Mouse (Mus musculus) liver, embryonic 16.5 days (tissue): Measurements from ENCODE around the gene Vps29. TPM values are rescaled to one million over a fixed set of nuclear protein-coding genes. Genes with fewer than 3 reads are reported as not detected.

ENCODE experiments used
- ATAC-seq: fragments of 200-750 bp; cut with Nextera tagmentation; 2 replicates; pipeline ENCODE4 v1.8.0; 2017; ENCODE audit warnings: low read depth, mild to moderate bottlenecking, moderate number of reproducible peaks, moderate library complexity
- H3K27ac ChIP-seq: fragments of 300-500 bp; sonication (generic); 2 replicates; pipeline ENCODE4 v1.5.1; 2014; ENCODE audit warnings: mild to moderate bottlenecking, low read length
- H3K27me3 ChIP-seq: fragments of 300-500 bp; sonication (generic); 2 replicates; pipeline ENCODE4 v1.6.1; 2014; ENCODE audit warnings: low read depth, low read length, mixed read lengths; ENCODE audit not compliant: control insufficient read depth, insufficient read depth
- H3K36me3 ChIP-seq: fragments of 300-500 bp; sonication (generic); 2 replicates; pipeline ENCODE4 v1.6.1; 2014; ENCODE audit warnings: mild to moderate bottlenecking; ENCODE audit not compliant: control insufficient read depth, insufficient read depth
- H3K4me1 ChIP-seq: fragments of 300-500 bp; sonication (generic); 2 replicates; pipeline ENCODE4 v1.6.1; 2014; ENCODE audit warnings: low read depth, low read length, mixed read lengths; ENCODE audit not compliant: control insufficient read depth
- H3K4me2 ChIP-seq: fragments of 300-500 bp; sonication (generic); 2 replicates; pipeline ENCODE4 v1.6.1; 2014; ENCODE audit warnings: low read depth, low read length, mixed read lengths
- H3K4me3 ChIP-seq: fragments of 300-500 bp; sonication (generic); 2 replicates; pipeline ENCODE4 v1.5.1; 2014; ENCODE audit warnings: low read depth, mild to moderate bottlenecking, low read length
- H3K9ac ChIP-seq: fragments of 300-500 bp; sonication (generic); 2 replicates; pipeline ENCODE4 v1.6.1; 2014; ENCODE audit warnings: low read depth, low read length
- H3K9me3 ChIP-seq: fragments of 300-500 bp; sonication (generic); replicated peaks from 2 replicates; pipeline ENCODE4 v1.6.1; 2016; ENCODE audit warnings: low read length; ENCODE audit not compliant: control insufficient read depth
- WGBS: fragments of 180-500 bp; shearing (Covaris S2); extraction: QIAGEN DNeasy Blood & Tissue Kit; methylation state at CpG from one replicate; pipeline ENCODE4 v1.1.7; 2014; ENCODE audit not compliant: insufficient replicate concordance; 5-methylcytosine and 5-hydroxymethylcytosine counted together
- polyA plus RNA-seq: library from polyadenylated mRNA; unstranded; fragments of >200 nt; fragmentation: Nextera tagmentation; extraction: Ambion mirVana; gene quantifications from 2 replicates; pipeline ENCODE4 v1.2.1, GENCODE M21; 2015

Vps29 gene
- polyA plus RNA-seq, 1 experiment from 2014 or later, result 95.1 TPM

DNA sequence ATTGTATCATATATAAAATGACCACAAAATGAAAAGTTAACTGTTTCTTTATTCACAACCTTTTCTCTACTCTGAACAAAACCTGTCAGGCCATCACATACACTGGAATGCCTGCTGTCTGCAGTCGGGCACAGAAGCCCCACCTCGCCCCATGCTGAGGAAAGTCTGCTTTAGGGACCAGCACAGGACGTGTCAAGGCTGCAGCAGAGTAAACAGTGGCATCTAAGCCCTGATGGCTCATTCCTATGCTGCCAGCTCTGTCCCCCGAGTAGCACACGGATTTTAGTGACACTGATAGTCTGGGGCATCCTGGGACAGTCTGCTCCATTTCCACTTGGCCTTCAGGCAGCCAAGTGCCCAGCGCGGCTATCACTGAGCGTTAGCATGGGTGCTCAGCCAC lies 28.7 kb upstream of the Vps29 start:
- 77% methylated on average over 8 of the region's 8 CpGs for WGBS
- Histone ChIP-seq H3K4me2 (no peak overlapping the region), H3K4me1 (no peaks in the 10 kb centered on the region), H3K36me3 (peaks cover 14% of the 10 kb centered on the region), H3K27ac (no peak overlapping the region), H3K9ac (no peak overlapping the region), H3K4me3 (no peak overlapping the region), H3K27me3 (no peaks in the 10 kb centered on the region), H3K9me3 (no peaks in the 10 kb centered on the region)
- ATAC-seq, result no peak

GRCm38 (mm10) chr5:122327283-122327682 lies 26.9 kb upstream of the Vps29 start:
- no peak for ATAC-seq
- H3K36me3 ChIP-seq, result peaks cover 9% of the 10 kb centered on the region
- H3K4me2 ChIP-seq, result no peak overlapping the region
- WGBS, result 72% methylated on average over 3 of the region's 3 CpGs
- no peaks in the 10 kb centered on the region for H3K4me1 ChIP-seq
- no peaks in the 10 kb centered on the region for H3K27me3 ChIP-seq
- no peak overlapping the region for H3K9ac ChIP-seq
- H3K4me3 ChIP-seq, result no peak overlapping the region
- H3K27ac ChIP-seq, result no peak overlapping the region
- no peaks in the 10 kb centered on the region for H3K9me3 ChIP-seq

DNA sequence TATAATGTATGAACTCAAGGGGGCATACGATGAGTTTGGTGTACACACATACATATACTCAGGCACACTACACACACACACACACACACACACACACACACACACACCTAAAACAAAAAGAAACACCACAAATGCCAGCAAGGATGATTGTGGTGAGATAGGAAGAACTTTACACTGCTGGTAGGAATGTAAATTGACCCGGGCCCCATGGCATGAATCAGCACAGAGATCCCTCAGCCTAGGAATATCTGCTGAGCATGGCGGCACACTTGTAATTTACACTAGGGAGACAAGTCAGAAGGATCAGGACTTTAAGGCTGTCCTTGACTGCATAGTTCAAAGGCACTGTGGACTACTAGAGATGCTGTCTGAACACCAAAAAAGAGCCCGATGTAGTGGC lies 23.9 kb upstream of the Vps29 start:
- ATAC-seq, result no peak
- no peaks in the 10 kb centered on the region for H3K27me3 ChIP-seq

GRCm38 (mm10) chr5:122334682-122335081 lies 19.5 kb upstream of the Vps29 start:
- H3K4me3 ChIP-seq, result no peak overlapping the region
- 36% methylated on average over 3 of the region's 3 CpGs for WGBS
- ATAC-seq, result no peak
- H3K27ac ChIP-seq, result no peak overlapping the region
- H3K36me3 ChIP-seq, result no peaks in the 10 kb centered on the region
- no peak overlapping the region for H3K4me2 ChIP-seq
- no peaks in the 10 kb centered on the region for H3K27me3 ChIP-seq
- H3K9ac ChIP-seq, result no peak overlapping the region
- no peaks in the 10 kb centered on the region for H3K4me1 ChIP-seq
- no peaks in the 10 kb centered on the region for H3K9me3 ChIP-seq

More for the DNA sequence above, 23.9 kb upstream of the Vps29 start:
- H3K9me3 ChIP-seq, result no peaks in the 10 kb centered on the region
- H3K4me1 ChIP-seq, result no peaks in the 10 kb centered on the region
- no peak overlapping the region for H3K27ac ChIP-seq
- H3K4me2 ChIP-seq, result no peak overlapping the region
- H3K36me3 ChIP-seq, result peaks cover 5% of the 10 kb centered on the region
- WGBS, result 65% methylated on average over 4 of the region's 4 CpGs
- no peak overlapping the region for H3K4me3 ChIP-seq
- no peak overlapping the region for H3K9ac ChIP-seq

- Histone ChIP-seq H3K27ac (no peak overlapping the region), H3K4me3 (no peak overlapping the region), H3K9me3 (no peaks in the 10 kb centered on the region), H3K4me2 (no peak overlapping the region), H3K4me1 (no peaks in the 10 kb centered on the region), H3K36me3 (no peaks in the 10 kb centered on the region), H3K27me3 (no peaks in the 10 kb centered on the region), H3K9ac (no peak overlapping the region)
- 68% methylated on average over 7 of the region's 7 CpGs for WGBS
- ATAC-seq, result no peak
Observed at GRCm38 (mm10) chr5:122336554-122337294, 17.4 kb upstream of the Vps29 start.

DNA sequence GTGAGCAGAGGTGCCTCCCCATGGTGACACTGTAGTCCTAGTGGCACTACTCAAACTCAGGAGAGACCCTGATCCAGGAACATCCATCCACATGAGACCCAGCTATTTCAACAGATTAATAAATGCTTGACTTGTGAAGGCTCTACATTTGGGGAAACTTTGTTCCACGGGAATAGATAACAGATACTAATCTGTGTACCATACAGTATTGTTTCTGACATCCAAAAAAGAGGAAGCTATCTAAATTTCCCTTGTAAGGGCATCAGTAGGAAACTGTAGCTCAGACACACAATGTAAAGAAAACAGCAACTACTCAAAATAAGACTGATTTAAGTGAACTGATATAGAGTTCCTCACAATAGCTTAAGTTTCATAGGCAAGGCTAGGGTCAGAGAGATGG lies 11.3 kb upstream of the Vps29 start:
- WGBS, result 10% methylated on average over 1 of the region's 1 CpGs
- Histone ChIP-seq H3K4me3 (no peak overlapping the region), H3K36me3 (no peaks in the 10 kb centered on the region), H3K4me2 (no peak overlapping the region), H3K27me3 (no peaks in the 10 kb centered on the region), H3K9me3 (no peaks in the 10 kb centered on the region; the same call in 1 of the 2 replicates), H3K27ac (no peak overlapping the region), H3K9ac (no peak overlapping the region), H3K4me1 (no peaks in the 10 kb centered on the region)
- ATAC-seq, result no peak

- ATAC-seq, result no peak
- H3K36me3 ChIP-seq, result no peaks in the 10 kb centered on the region
- no peaks in the 10 kb centered on the region for H3K27me3 ChIP-seq
Observed at GRCm38 (mm10) chr5:122343768-122344167, 10.4 kb upstream of the Vps29 start.

GRCm38 (mm10) chr5:122344260-122344659 lies 9.9 kb upstream of the Vps29 start:
- H3K36me3 ChIP-seq, result no peaks in the 10 kb centered on the region
- H3K4me3 ChIP-seq, result no peak overlapping the region
- no peaks in the 10 kb centered on the region; the same call in 1 of the 2 replicates for H3K9me3 ChIP-seq
- H3K27ac ChIP-seq, result no peak overlapping the region
- peak; percentile 30; the same call in 1 of the 2 replicates for ATAC-seq
- no peaks in the 10 kb centered on the region for H3K27me3 ChIP-seq
- no peak overlapping the region for H3K4me2 ChIP-seq
- H3K9ac ChIP-seq, result no peak overlapping the region
- 4% methylated on average over 5 of the region's 5 CpGs for WGBS
- H3K4me1 ChIP-seq, result no peaks in the 10 kb centered on the region

More at GRCm38 (mm10) chr5:122343768-122344167, 10.4 kb upstream of the Vps29 start:
- Histone ChIP-seq H3K27ac (no peak overlapping the region), H3K9me3 (no peaks in the 10 kb centered on the region; the same call in 1 of the 2 replicates), H3K9ac (no peak overlapping the region), H3K4me2 (no peak overlapping the region), H3K4me3 (no peak overlapping the region), H3K4me1 (no peaks in the 10 kb centered on the region)
- WGBS, result 30% methylated on average over 7 of the region's 7 CpGs

- Histone ChIP-seq H3K4me1 (no peaks in the 10 kb centered on the region), H3K36me3 (no peaks in the 10 kb centered on the region), H3K27me3 (no peaks in the 10 kb centered on the region), H3K4me2 (no peak overlapping the region), H3K9ac (no peak overlapping the region), H3K9me3 (no peaks in the 10 kb centered on the region; the same call in 1 of the 2 replicates), H3K4me3 (no peak overlapping the region), H3K27ac (no peak overlapping the region)
- no peak for ATAC-seq
- 67% methylated on average over 4 of the region's 4 CpGs for WGBS
Observed at GRCm38 (mm10) chr5:122345777-122346176, 8.4 kb upstream of the Vps29 start.
